In the genomic region with DNA sequence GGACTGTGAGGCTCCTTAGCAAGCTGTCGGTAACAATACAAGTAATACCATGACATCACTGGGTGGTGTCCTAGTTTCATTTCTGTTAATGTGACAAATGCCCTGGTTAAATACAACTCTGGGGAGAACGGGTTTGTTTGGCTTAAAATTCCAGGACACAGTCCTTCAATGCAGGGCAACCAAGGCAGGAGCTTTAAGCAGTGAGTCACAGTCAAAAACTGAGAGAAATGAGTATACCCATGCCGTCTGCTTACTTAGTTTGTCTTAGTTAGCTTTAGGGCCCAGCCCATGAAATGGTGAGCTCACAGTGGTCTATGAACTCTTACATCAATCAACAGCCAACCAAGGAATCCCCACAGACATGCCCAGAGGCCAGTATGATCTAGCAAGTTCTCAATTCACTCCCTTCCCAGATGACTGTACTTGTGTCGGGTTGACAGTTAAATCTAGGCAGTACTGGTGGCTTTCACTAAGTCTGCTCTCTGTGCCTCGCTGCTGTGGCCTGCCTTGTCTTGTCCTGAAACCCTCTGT, we compare ENCODE assay signal across 14 mouse cellular contexts. TPM values are rescaled to one million over a fixed set of nuclear protein-coding genes. Genes with fewer than 3 reads are reported as not detected.
DNase-seq lines count a peak whose midpoint lies in the region; ATAC-seq and TF ChIP-seq lines count a peak whose summit lies in the region.
"Had no signal": no experiment of that assay in that cellular context is flagged by ENCODE, and none has a peak within 500 bp of the region (broad histone marks: within the 10 kb centered on the region; RNA-seq: fewer than 3 reads in every experiment).

No protein-coding gene starts in this region.

- H3K27me3 ChIP-seq in intestine, postnatal 0 days (replicated peaks; ENCODE audit: control insufficient read depth, insufficient read depth, low read length): no peaks in the 10 kb centered on the region
- H3K27me3 ChIP-seq in intestine, embryonic 15.5 days (replicated peaks): no peaks in the 10 kb centered on the region
- no peaks in the 10 kb centered on the region for H3K27me3 ChIP-seq in thymus, adult 2 months (ENCODE audit: control insufficient read depth, insufficient read depth, low read length)
- H3K27me3 ChIP-seq: limb, embryonic 13.5 days; midbrain, embryonic 12.5 days had no signal

- ATAC-seq in intestine, postnatal 0 days: peak; percentile 55; the same call in 1 of the 2 replicates
- no peak for ATAC-seq in intestine, embryonic 15.5 days
- ATAC-seq in inflammation-experienced regulatory T-cells, adult 6 months: peak; percentile 18
- ATAC-seq: activated CD4-positive, CD25-positive, alpha-beta regulatory T cell, adult 4 months had no signal

- H3K4me2 ChIP-seq in intestine, postnatal 0 days (replicated peaks; ENCODE audit: low read depth): no peak overlapping the region
- no peak overlapping the region for H3K4me2 ChIP-seq in intestine, embryonic 15.5 days (replicated peaks)
- H3K4me2 ChIP-seq: limb, embryonic 13.5 days; midbrain, embryonic 12.5 days had no signal

- no peak overlapping the region for H3K4me3 ChIP-seq in intestine, postnatal 0 days (ENCODE audit: low read depth, low read length)
- H3K4me3 ChIP-seq in intestine, embryonic 15.5 days (replicated peaks): no peak overlapping the region
- no peak overlapping the region for H3K4me3 ChIP-seq in thymus, adult 2 months (ENCODE audit: control insufficient read depth, insufficient read depth, low read length)
- H3K4me3 ChIP-seq: erythroblast, embryonic 14.5 days; limb, embryonic 13.5 days; midbrain, embryonic 12.5 days had no signal

- no peak overlapping the region for H3K9ac ChIP-seq in intestine, postnatal 0 days (ENCODE audit: low read depth, low read length)
- H3K9ac ChIP-seq in intestine, embryonic 15.5 days: no peak overlapping the region
- H3K9ac ChIP-seq: limb, embryonic 13.5 days; midbrain, embryonic 12.5 days had no signal

- DNase-seq in CD4-positive helper T cell, adult 2 months (ENCODE audit: low read depth, low spot score): peak; percentile 14
- peak; percentile 45 for DNase-seq in adipocyte (ENCODE audit: low spot score)
- DNase-seq in thymus, adult 2 months: no peak
- DNase-seq in layer of hippocampus, postnatal 25 days (ENCODE audit: extremely low spot score in 1 of 2, low spot score in 1 of 2): no peak
- no peak for DNase-seq in right cerebral cortex, adult 2 months (ENCODE audit: low spot score in 2 of 2)
- DNase-seq: kidney, adult 18-20 months; lung, postnatal 14 days had no signal

- no peak for TF ChIP-seq POLR2A in thymus, adult 2 months (IDR thresholded peaks at IDR 0.05; ENCODE audit: control insufficient read depth, extremely low read depth, insufficient read depth, low read length, poor library complexity)

- no peaks in the 10 kb centered on the region for H3K9me3 ChIP-seq in intestine, postnatal 0 days (ENCODE audit: control insufficient read depth)
- no peaks in the 10 kb centered on the region for H3K9me3 ChIP-seq in intestine, embryonic 15.5 days
- H3K9me3 ChIP-seq: limb, embryonic 13.5 days; midbrain, embryonic 12.5 days had no signal

- no peaks in the 10 kb centered on the region; the same call in 1 of the 2 replicates for H3K36me3 ChIP-seq in intestine, postnatal 0 days (ENCODE audit: control insufficient read depth, insufficient read depth)
- no peaks in the 10 kb centered on the region for H3K36me3 ChIP-seq in intestine, embryonic 15.5 days
- H3K36me3 ChIP-seq in thymus, adult 2 months (ENCODE audit: control insufficient read depth, insufficient read depth, low read length): no peaks in the 10 kb centered on the region
- H3K36me3 ChIP-seq: limb, embryonic 13.5 days; midbrain, embryonic 12.5 days had no signal

- peaks cover 9% of the 10 kb centered on the region; the same call in 1 of the 2 replicates for H3K4me1 ChIP-seq in intestine, postnatal 0 days (replicated peaks; ENCODE audit: control insufficient read depth, insufficient read depth, low read length)
- peaks cover 24% of the 10 kb centered on the region for H3K4me1 ChIP-seq in intestine, embryonic 15.5 days (replicated peaks)
- H3K4me1 ChIP-seq in thymus, adult 2 months (replicated peaks; ENCODE audit: control insufficient read depth, insufficient read depth, low read length): peaks cover 25% of the 10 kb centered on the region

- TF ChIP-seq CTCF in intestine, postnatal 0 days (IDR thresholded peaks at IDR 0.05; ENCODE audit: low read depth): no peak
- no peak for TF ChIP-seq CTCF in thymus, adult 2 months (IDR thresholded peaks at IDR 0.05; ENCODE audit: borderline replicate concordance, control insufficient read depth, extremely low read depth, insufficient read depth, low read length, poor library complexity)

- 43% methylated on average over 5 of the region's 5 CpGs for WGBS in intestine, postnatal 0 days
- WGBS in intestine, embryonic 15.5 days: 56% methylated on average over 5 of the region's 5 CpGs
- WGBS in thymus, adult 2 months: 74% methylated on average over 5 of the region's 5 CpGs

- H3K27ac ChIP-seq in intestine, postnatal 0 days (ENCODE audit: low read depth, low read length): peak overlapping the region; percentile 15
- no peak overlapping the region for H3K27ac ChIP-seq in intestine, embryonic 15.5 days
- no peak overlapping the region for H3K27ac ChIP-seq in thymus, adult 2 months (ENCODE audit: control insufficient read depth, insufficient read depth, low read length)
- H3K27ac ChIP-seq: limb, embryonic 13.5 days; midbrain, embryonic 12.5 days had no signal

RNA-seq across cellular contexts. Expression of gene Cyth1, which starts 32.4 kb away (rescaled TPM):
- 9.5 and 10.9 TPM in 2 replicates for polyA plus RNA-seq in intestine, postnatal 0 days (2015; fragmentation: Nextera tagmentation; extraction: Ambion mirVana)
- polyA plus RNA-seq in intestine, embryonic 15.5 days (2015; fragmentation: Nextera tagmentation; extraction: Ambion mirVana): 11.6 and 12.1 TPM in 2 replicates
- 10 to 100 TPM; 33.8 to 51.6 (median 41.7) TPM for polyA plus RNA-seq in inflammation-experienced regulatory T-cells, adult 6 months (2017; shearing (Covaris generic))
- 66.7 and 70.0 TPM in 2 replicates for polyA plus RNA-seq in thymus, adult 2 months (2012; rRNA removed)
- 10 to 100 TPM; 96.3 to 99.2 TPM for total RNA-seq in layer of hippocampus, postnatal 25 days (2021)

Comparison
In these comparisons a context has a peak if more than half of its experiments do, and no peak if none do; other contexts are left out.
1. DNase-seq: peak in CD4-positive helper T cell, adult 2 months (single experiment) and adipocyte (single experiment); none in thymus, adult 2 months (single experiment), layer of hippocampus, postnatal 25 days (0 of 2) and right cerebral cortex, adult 2 months (0 of 2).